Mouse (Mus musculus) adrenal gland, postnatal 14 days (tissue): Measurements from ENCODE around the gene Tspan12. TPM values are rescaled to one million over a fixed set of nuclear protein-coding genes. Genes with fewer than 3 reads are reported as not detected.

Source experiments
- DNase-seq: peaks from one replicate; pipeline ENCODE4 v3.0.0; 2021; ENCODE audit warnings: mixed read lengths
- total RNA-seq: library from RNA; stranded (reverse); gene quantifications from 2 replicates; pipeline ENCODE4 v1.2.3, GENCODE M21; 2021

The Tspan12 gene
- total RNA-seq, 1 experiment from 2014 or later, result 191 TPM

DNA sequence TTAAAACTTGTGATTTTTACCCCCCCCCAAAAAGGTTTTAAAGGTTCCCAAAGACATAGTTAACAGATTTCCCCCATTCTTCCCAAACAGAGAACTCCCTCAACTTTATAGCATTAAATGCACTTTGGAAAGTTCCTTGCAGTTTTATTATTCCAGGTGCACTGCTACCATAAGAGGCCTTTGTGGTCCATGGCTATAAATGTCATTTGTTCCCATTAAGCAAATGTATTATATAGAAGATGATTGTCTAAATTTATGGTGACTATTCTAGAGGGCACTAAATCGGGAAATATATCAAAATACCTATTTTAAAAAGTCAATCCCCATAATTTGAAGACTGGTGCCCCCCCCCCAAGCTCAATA lies 82.9 kb downstream of the Tspan12 start:
- no peak for DNase-seq

DNA sequence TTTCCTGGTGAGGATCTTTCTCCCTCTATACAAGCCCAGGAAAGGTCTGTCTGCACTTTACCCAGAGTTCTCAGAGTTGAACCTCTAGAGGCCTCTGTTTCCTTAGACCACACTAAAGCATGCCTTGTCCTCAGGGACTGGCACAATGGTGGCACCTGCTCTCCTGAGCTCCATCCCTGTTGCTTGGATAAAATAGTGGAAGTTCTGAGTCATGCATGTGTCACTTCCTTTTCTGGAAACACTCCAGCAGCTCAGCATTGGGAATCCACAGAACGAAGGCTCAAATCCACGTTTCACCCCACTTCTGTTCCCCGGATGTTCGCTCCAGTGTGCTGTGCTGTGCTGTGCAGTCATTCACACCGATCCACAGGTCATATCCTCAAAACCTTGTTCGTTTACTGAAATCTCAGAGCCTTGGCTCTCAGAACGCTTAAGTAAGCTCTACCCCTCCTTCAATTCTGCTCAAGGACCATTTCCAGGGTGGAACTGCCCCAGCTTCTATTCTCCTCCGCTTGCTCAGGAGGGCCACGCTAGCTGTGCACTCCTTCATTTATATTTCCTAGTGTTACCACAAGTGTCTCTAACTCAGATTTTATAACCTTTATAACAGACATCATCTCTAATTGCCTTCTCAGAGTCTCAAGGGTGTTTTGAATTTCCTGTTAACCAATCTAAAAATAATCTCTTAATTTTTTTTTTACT lies 83.4 kb downstream of the Tspan12 start:
- peak; percentile 52 for DNase-seq

DNA sequence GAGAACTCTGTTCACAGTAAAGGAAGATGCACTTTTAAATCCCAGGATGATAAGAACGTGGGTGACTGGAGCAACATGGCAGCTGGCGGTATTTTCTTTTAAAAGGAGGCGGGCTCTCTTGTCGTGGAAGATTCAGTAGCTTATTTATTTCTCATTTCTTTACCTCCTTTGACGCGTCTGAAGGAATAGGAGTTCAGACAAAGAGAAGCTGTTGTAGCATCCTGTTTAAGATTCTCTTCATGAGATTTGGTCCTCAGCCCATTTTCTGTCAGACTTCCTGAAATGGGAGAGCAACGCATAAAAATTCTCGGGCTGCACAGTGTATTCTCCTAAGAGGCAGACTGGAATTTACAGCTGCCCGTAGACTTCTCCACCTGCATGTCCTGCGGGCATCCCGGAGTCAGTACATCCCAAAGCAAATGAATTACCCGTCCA lies 84.5 kb downstream of the Tspan12 start:
- DNase-seq, result no peak

DNA sequence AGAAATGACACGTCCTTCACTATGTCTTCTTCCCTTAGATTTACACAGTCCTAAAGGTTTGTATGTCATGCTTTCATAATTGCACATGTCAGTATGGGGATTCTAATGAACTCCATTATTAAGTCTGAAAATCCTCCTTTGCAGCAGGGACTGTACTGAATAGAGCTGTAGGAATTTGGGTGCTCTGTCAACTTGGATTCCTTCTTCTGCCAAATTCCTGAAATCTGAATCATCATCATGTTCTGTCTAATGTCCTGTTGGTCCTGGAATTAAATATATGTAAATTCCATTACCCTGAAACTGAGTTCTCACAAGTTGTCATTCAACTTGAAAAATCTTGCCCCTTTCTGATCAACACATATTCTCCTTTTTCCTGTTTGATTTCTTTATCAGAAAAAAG lies 104.8 kb downstream of the Tspan12 start:
- DNase-seq, result no peak

DNA sequence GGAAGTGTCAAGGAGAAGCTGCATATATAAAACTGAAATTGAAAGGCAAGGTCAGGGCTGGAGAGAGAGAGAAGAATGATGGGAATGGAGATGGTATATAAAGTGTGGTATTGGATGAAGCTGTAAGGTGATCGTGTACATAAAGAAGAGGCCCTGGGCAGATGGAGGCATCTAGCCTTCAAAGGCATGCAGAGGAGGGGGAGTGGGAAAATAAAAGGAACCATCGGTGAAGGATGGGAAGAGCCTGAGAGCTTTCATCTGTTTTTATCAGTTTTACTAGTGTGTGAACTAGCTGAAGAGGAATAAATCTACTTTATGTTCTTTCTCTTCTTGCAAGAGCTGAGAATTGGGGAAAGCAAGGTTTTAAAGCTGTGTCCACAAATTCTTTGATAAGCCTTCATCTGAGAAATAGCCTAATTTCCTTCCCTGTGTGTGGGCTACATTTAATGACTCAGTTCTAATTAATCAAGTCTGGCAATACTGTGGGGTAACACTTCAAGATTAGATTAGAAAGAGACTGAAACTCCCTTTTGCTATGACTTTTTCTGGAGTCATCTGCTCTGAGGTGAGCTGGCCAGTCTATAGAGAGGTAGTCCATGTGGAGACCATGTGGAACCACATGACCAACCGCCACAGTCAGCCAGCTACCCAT lies 107.6 kb downstream of the Tspan12 start:
- DNase-seq, result no peak

DNA sequence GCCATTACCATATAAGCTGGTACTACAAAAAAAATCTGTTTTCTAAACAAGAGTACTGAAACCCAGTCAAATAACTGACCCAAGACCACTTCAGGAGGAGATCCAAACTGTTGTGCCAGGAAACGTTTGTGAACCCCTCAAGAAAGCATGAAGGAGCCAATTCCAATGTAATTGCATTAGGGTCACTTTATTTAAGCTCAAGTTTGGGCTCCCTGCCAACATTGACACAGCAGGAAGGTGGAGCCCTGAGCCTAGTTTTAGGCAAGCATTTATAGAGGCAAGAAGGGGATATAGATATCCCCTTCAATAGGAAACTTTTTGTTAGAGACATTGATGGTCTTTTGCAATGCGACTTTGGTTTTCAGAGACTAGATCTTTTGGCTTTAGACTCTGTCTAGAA lies 111.7 kb downstream of the Tspan12 start:
- no peak for DNase-seq

DNA sequence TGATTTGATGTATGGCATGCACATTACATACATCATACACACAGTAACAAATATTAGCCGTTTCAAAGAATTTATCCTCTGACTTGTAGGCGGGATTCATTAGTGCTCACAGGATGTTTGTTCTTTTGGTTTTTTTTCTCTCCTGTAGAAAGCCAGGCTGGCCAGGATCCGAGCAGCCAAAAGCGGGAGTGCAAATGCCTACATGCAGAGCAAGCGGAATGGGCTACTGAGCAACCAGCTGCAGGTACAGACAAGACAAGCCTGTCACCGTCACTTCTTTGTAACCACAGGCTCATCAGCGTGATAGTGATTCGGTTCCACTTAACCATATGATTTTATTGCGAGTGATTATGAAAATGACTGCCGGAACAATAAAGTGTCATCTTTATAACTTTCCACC lies 130.1 kb downstream of the Tspan12 start:
- DNase-seq, result no peak

Other genes with a start within 250 kb of the Tspan12 start
- 24.1 and 26.9 TPM in 2 replicates for gene Ing3, start 97.1 kb upstream of the Tspan12 start, total RNA-seq
- 31.3 and 35.4 TPM in 2 replicates for gene Cped1, start 133.4 kb upstream of the Tspan12 start, total RNA-seq